Mouse (Mus musculus) brain, embryonic 14.5 days (tissue): ENCODE measurements around the gene Msantd1.

Source experiments
- CTCF ChIP-seq: fragments of 200-500 bp; IDR thresholded peaks from 2 replicates; pipeline ENCODE4 v1.5.1; 2012; ENCODE audit warnings: inconsistent platforms, mild to moderate bottlenecking, moderate library complexity, borderline replicate concordance; ENCODE audit not compliant: insufficient read depth, insufficient read length; ENCODE audit errors: extremely low read depth
- POLR2A ChIP-seq: fragments of 200-500 bp; IDR thresholded peaks from 2 replicates; pipeline ENCODE4 v1.6.1; 2012; ENCODE audit warnings: mild to moderate bottlenecking, inconsistent platforms, borderline replicate concordance; ENCODE audit not compliant: poor library complexity, insufficient read depth, insufficient read length, severe bottlenecking; ENCODE audit errors: extremely low read depth

DNA sequence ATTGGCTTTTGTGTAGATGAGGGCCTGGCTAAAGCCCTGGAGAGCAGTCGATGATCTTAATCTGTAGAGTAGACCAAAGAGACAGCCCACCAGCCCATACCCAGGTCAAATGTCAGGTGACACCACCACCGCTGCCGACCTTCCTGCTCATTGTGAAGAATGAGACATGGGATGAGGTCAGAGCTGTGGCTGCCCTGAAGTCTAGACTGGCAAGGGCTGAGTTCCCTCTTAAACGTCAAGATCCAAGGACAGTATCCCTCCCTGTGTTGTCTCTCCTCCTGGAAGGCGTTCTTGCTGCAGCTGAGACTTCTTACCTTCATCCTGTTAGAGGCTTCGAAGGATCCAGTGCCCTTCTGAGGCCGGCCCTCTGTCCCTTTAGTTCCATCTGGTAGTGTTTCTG, 48.3 kb downstream of the Msantd1 start:
- TF ChIP-seq POLR2A (no peak), CTCF (no peak)
